Mouse (Mus musculus) kidney, adult 18-20 months (tissue): ENCODE data around the gene Idh3a.

ENCODE experiments used
- DNase-seq: peaks from one replicate; pipeline ENCODE4 v3.0.0; 2021

Idh3a gene

DNA sequence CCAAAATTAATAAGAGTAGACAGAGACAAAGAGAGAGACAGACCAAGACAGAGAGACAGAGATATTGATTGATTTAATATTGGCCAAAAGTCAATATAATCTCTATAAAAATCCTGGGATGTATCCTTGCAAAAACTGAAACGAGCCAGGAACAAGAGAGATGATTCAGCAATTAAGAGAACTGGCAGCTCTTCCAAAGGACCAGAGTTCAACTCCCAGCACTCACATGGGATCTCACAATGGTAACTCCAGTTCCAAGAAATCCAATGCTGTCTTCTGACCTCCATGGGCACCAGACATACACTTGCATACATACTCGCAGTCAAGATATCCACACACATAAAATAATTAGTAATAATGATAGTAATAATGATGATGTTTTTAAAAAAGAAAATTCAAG, 66.6 kb downstream of the Idh3a start:
- DNase-seq: no peak
